ENCODE assay signal across 9 mouse cellular contexts in the genomic region with DNA sequence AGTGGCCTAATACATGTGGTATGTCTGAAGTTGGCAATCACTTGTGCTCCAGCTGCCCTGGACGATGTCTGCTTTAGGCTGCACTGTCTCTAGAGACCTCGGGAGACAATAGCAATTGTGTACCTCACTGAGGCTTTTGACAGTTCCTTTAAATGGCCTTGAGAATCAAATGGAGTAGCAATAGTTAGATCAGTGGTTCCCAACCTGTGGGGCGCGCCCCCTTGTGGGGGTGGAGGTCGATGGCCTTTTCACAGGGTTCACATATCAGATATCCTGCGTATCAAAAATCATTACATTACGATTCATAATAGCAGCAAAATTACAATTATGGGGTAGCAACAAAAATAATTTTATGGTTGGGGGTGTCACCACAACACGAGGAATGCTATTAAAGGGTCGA. TPM values are rescaled to one million over a fixed set of nuclear protein-coding genes. Genes with fewer than 3 reads are reported as not detected.
DNase-seq lines count a peak whose midpoint lies in the region; ATAC-seq lines count a peak whose summit lies in the region.
"Had no signal": no experiment of that assay in that cellular context is flagged by ENCODE, and none has a peak within 500 bp of the region (broad histone marks: within the 10 kb centered on the region; RNA-seq: fewer than 3 reads in every experiment).

No protein-coding gene starts in this region.

- H3K4me1 ChIP-seq in hindbrain, embryonic 10.5 days (replicated peaks), result peaks cover 12% of the 10 kb centered on the region; the same call in 1 of the 2 replicates
- H3K4me1 ChIP-seq in hindbrain, embryonic 13.5 days (replicated peaks), result peaks cover 6% of the 10 kb centered on the region; the same call in 1 of the 2 replicates
- H3K4me1 ChIP-seq: heart, embryonic 15.5 days had no signal

- no peak overlapping the region for H3K9ac ChIP-seq in hindbrain, embryonic 13.5 days
- H3K9ac ChIP-seq: heart, embryonic 15.5 days had no signal

- no peak overlapping the region for H3K4me3 ChIP-seq in hindbrain, embryonic 10.5 days
- H3K4me3 ChIP-seq in hindbrain, embryonic 13.5 days, result no peak overlapping the region
- H3K4me3 ChIP-seq: heart, embryonic 15.5 days had no signal

- H3K4me2 ChIP-seq in hindbrain, embryonic 13.5 days, result no peak overlapping the region
- H3K4me2 ChIP-seq: heart, embryonic 15.5 days had no signal

- no peak overlapping the region for H3K27ac ChIP-seq in hindbrain, embryonic 10.5 days
- H3K27ac ChIP-seq in hindbrain, embryonic 13.5 days, result no peak overlapping the region
- H3K27ac ChIP-seq: heart, embryonic 15.5 days had no signal

- no peaks in the 10 kb centered on the region for H3K9me3 ChIP-seq in hindbrain, embryonic 10.5 days
- H3K9me3 ChIP-seq in hindbrain, embryonic 13.5 days, result no peaks in the 10 kb centered on the region
- H3K9me3 ChIP-seq: heart, embryonic 15.5 days had no signal

- peak; percentile 49 for DNase-seq in hindbrain, embryonic 10.5 days (ENCODE audit: low spot score)
- peak; percentile 14 for DNase-seq in urinary bladder, postnatal 25 days (ENCODE audit: low spot score)
- no peak for DNase-seq in urinary bladder, adult 2 months (ENCODE audit: low spot score)
- DNase-seq in cerebellum, postnatal 36 days, result peak; percentile 25 to 34
- DNase-seq in kidney, postnatal 36 days, result peak; percentile 20 to 74
- DNase-seq in retina, postnatal 1 day, result peak; percentile 44
- no peak for DNase-seq in right cerebral cortex, adult 2 months (ENCODE audit: low spot score in 2 of 2)

- no peaks in the 10 kb centered on the region for H3K27me3 ChIP-seq in hindbrain, embryonic 10.5 days (ENCODE audit: insufficient read depth, poor library complexity, severe bottlenecking)
- no peaks in the 10 kb centered on the region for H3K27me3 ChIP-seq in hindbrain, embryonic 13.5 days
- H3K27me3 ChIP-seq: heart, embryonic 15.5 days had no signal

- 40% methylated on average over 9 of the region's 9 CpGs for WGBS in hindbrain, embryonic 10.5 days
- 38% methylated on average over 9 of the region's 9 CpGs for WGBS in hindbrain, embryonic 13.5 days

- no peaks in the 10 kb centered on the region for H3K36me3 ChIP-seq in hindbrain, embryonic 10.5 days
- H3K36me3 ChIP-seq in hindbrain, embryonic 13.5 days, result no peaks in the 10 kb centered on the region
- H3K36me3 ChIP-seq: heart, embryonic 15.5 days had no signal

- ATAC-seq in hindbrain, embryonic 13.5 days (ENCODE audit: low FRiP score), result no peak

RNA-seq across cellular contexts. Expression of a gene that starts 7.9 kb away (rescaled TPM):
- 35.4 and 38.4 TPM in 2 replicates for polyA plus RNA-seq in hindbrain, embryonic 10.5 days (2016; fragmentation: Nextera tagmentation; extraction: Ambion mirVana)
- 46.6 and 48.2 TPM in 2 replicates for polyA plus RNA-seq in hindbrain, embryonic 13.5 days (2015; fragmentation: Nextera tagmentation; extraction: Ambion mirVana)
- polyA plus RNA-seq in urinary bladder, adult 2 months (2012; rRNA removed), result 21.0 and 31.4 TPM in 2 replicates

RNA-seq across cellular contexts. Expression of a gene that starts 52.4 kb away (rescaled TPM):
- 0.26 TPM in 1 of 2 replicates, not detected in the other for polyA plus RNA-seq in hindbrain, embryonic 10.5 days (2016; fragmentation: Nextera tagmentation; extraction: Ambion mirVana)
- not detected in 2 replicates for polyA plus RNA-seq in hindbrain, embryonic 13.5 days (2015; fragmentation: Nextera tagmentation; extraction: Ambion mirVana)
- not detected in 2 replicates for polyA plus RNA-seq in urinary bladder, adult 2 months (2012; rRNA removed)
- polyA plus RNA-seq: heart, embryonic 15.5 days had no signal

Comparison
In these comparisons a context has a peak if more than half of its experiments do, and no peak if none do; other contexts are left out.
1. DNase-seq: peak in hindbrain, embryonic 10.5 days (single experiment), urinary bladder, postnatal 25 days (single experiment), cerebellum, postnatal 36 days (2 of 2), kidney, postnatal 36 days (2 of 2) and retina, postnatal 1 day (single experiment); none in urinary bladder, adult 2 months (single experiment) and right cerebral cortex, adult 2 months (0 of 2).